Mouse (Mus musculus) ES-Bruce4 (cell line): ENCODE results near the gene Hnf1b. TPM values are rescaled to one million over a fixed set of nuclear protein-coding genes. Genes with fewer than 3 reads are reported as not detected.

Experiments
- H3K27ac ChIP-seq: 2 replicates; pipeline ENCODE4 v1.5.1; 2012; ENCODE audit warnings: low read length, inconsistent platforms; ENCODE audit not compliant: insufficient read depth
- H3K27me3 ChIP-seq: 2 replicates; pipeline ENCODE4 v1.6.1; 2012; ENCODE audit warnings: mild to moderate bottlenecking, low read length, inconsistent platforms; ENCODE audit not compliant: control insufficient read depth, poor library complexity, insufficient read depth, severe bottlenecking
- H3K36me3 ChIP-seq: 2 replicates; pipeline ENCODE4 v1.6.1; 2012; ENCODE audit warnings: inconsistent platforms, mild to moderate bottlenecking, low read length, moderate library complexity; ENCODE audit not compliant: control insufficient read depth, poor library complexity, insufficient read depth, severe bottlenecking
- H3K4me1 ChIP-seq: one replicate; pipeline ENCODE4 v1.8.1; 2011; ENCODE audit warnings: low read length; ENCODE audit not compliant: control insufficient read depth, insufficient read depth
- H3K4me3 ChIP-seq: 2 replicates; pipeline ENCODE4 v1.5.1; 2011; ENCODE audit warnings: low read depth, mild to moderate bottlenecking, low read length
- H3K9ac ChIP-seq: 2 replicates; pipeline ENCODE4 v1.6.1; 2012; ENCODE audit warnings: low read depth, mild to moderate bottlenecking, inconsistent platforms; ENCODE audit not compliant: poor library complexity, severe bottlenecking
- H3K9me3 ChIP-seq: replicated peaks from 2 replicates; pipeline ENCODE4 v1.6.1; 2012; ENCODE audit warnings: mild to moderate bottlenecking, low read length, inconsistent platforms; ENCODE audit not compliant: control insufficient read depth, poor library complexity, insufficient read depth, severe bottlenecking
- CTCF ChIP-seq: IDR thresholded peaks from one replicate; pipeline ENCODE4 v1.8.1; 2011; ENCODE audit warnings: low read depth, low read length
- EP300 ChIP-seq: IDR thresholded peaks from 2 replicates; pipeline ENCODE4 v1.6.1; 2011; ENCODE audit warnings: low read depth, low read length; ENCODE audit not compliant: insufficient read depth
- POLR2A ChIP-seq: IDR thresholded peaks from one replicate; pipeline ENCODE4 v1.8.1; 2011; ENCODE audit warnings: low read length; ENCODE audit not compliant: insufficient read depth
- polyA plus RNA-seq: library from polyadenylated mRNA; stranded (reverse); fragments of >200 nt; gene quantifications from 2 replicates; pipeline ENCODE4 v1.2.4, GENCODE M21; 2011; ENCODE audit warnings: low read depth; ENCODE audit not compliant: missing spikeins, insufficient read depth, insufficient read length

Gene Hnf1b
- polyA plus RNA-seq, 1 experiment, result 0.27 TPM

DNA sequence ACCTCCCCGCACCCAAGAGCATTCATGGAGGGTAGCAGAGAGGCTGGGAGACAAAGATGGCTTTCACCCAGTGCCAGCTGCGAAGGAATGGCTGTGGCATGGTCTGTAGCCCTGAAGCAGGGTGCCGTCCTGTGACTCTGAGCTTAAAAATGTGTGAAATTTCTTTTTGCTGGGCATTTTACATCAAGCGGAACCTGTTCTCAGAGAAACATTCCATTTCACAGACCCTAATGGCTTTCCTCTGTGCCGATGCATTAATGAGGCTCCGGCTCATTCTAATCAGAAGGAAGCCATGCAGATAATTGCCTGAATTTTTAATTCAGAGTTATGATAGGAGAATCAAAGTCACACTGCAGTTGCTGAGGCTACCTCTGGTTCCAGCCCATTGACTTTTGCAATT, 32.8 kb upstream of the Hnf1b start:
- no peaks in the 10 kb centered on the region for H3K36me3 ChIP-seq
- no peak overlapping the region for H3K27ac ChIP-seq
- no peak overlapping the region for H3K4me3 ChIP-seq
- TF ChIP-seq POLR2A, result no peak
- TF ChIP-seq CTCF, result no peak
- no peak for TF ChIP-seq EP300
- no peaks in the 10 kb centered on the region for H3K27me3 ChIP-seq
- no peaks in the 10 kb centered on the region for H3K4me1 ChIP-seq
- no peak overlapping the region for H3K9ac ChIP-seq
- H3K9me3 ChIP-seq, result no peaks in the 10 kb centered on the region

DNA sequence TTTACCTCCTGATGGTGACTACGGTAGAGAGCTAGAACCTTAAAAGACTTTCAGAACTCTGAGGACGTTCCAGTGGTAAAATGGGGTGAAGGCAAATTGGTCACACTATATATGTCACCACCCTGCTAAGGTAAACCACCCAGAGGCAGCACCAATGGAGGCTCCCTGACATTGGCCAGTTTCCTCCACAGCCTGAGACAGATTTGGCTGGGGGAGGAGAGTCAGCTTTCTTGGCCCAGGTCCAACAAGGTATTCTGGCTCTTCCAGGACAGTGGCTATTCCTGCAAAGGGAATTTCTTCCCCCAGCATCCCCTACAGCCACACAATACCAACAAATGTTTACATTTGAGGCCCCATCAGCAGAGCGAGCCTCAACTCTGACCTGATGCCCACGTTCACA, 31.9 kb upstream of the Hnf1b start:
- no peak overlapping the region for H3K27ac ChIP-seq
- H3K36me3 ChIP-seq, result no peaks in the 10 kb centered on the region
- no peaks in the 10 kb centered on the region for H3K27me3 ChIP-seq
- no peaks in the 10 kb centered on the region for H3K4me1 ChIP-seq
- H3K9me3 ChIP-seq, result no peaks in the 10 kb centered on the region
- no peak for TF ChIP-seq EP300
- no peak for TF ChIP-seq CTCF
- no peak for TF ChIP-seq POLR2A
- H3K9ac ChIP-seq, result no peak overlapping the region
- H3K4me3 ChIP-seq, result no peak overlapping the region

DNA sequence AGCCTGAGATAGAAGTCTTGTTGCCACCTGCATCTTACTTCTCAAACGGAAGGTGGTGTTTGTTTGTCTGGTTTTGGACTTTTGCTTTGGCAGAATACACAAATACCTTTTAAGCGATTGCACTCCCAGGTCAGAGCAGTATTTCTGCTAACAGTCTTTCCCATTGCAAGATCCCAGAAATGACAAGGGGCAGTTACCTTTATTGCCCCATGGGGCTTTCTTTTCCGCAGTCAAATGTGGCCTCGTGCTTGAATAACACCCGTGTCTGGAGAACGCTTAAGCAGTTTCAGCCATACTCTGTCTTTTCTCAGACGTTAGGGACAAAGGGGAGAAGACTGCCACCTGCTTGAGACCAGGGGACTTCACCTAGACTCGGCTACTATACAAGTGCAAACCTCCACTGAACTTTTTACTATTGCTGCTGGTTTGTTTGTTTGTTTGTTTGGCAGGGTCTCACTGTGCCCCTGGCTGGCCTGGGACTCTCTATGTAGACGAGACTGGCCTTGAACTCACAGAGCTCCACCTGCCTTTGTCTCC, 31.2 kb upstream of the Hnf1b start:
- Histone ChIP-seq H3K27ac (no peak overlapping the region), H3K27me3 (no peaks in the 10 kb centered on the region), H3K36me3 (no peaks in the 10 kb centered on the region), H3K9ac (no peak overlapping the region), H3K9me3 (no peaks in the 10 kb centered on the region), H3K4me1 (no peaks in the 10 kb centered on the region), H3K4me3 (no peak overlapping the region)
- TF ChIP-seq EP300 (no peak), CTCF (no peak), POLR2A (no peak)

DNA sequence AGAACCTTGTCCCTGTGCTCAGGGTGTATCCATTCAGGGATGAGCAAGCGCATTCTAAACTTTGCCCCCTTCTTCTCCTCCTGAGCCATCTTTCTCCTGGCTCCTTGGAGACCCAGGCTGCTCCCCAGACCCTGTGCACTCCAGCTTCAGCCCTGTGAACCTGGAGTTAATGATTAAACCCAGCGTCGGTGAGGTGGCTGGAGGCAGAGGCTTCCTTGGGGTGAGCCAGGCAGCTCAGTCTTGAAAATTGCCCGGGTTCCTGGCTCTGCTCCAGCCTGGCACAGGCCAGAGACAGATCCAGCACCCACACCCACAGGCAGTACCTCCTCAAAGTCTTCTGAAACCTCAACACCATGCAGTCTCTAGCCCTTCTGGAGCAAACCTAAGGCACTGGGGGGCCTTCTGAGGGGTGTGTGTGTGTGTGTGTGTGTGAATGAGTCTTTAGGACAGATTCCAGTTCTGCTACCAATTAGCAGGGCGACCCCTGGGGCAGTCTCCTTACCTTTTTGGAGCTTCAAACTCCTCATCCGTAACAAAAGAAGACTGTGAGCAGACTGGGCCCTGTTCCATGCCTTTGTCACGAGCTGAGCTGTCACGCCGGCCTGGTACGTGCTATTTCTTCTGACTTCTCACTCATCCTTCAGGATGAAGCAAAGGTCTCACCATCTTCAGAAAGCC, 29.9 kb upstream of the Hnf1b start:
- H3K9ac ChIP-seq, result no peak overlapping the region
- no peaks in the 10 kb centered on the region for H3K4me1 ChIP-seq
- no peaks in the 10 kb centered on the region for H3K27me3 ChIP-seq
- no peak for TF ChIP-seq POLR2A
- TF ChIP-seq CTCF, result no peak
- TF ChIP-seq EP300, result no peak
- no peak overlapping the region for H3K27ac ChIP-seq
- H3K9me3 ChIP-seq, result no peaks in the 10 kb centered on the region
- H3K4me3 ChIP-seq, result no peak overlapping the region
- no peaks in the 10 kb centered on the region for H3K36me3 ChIP-seq

DNA sequence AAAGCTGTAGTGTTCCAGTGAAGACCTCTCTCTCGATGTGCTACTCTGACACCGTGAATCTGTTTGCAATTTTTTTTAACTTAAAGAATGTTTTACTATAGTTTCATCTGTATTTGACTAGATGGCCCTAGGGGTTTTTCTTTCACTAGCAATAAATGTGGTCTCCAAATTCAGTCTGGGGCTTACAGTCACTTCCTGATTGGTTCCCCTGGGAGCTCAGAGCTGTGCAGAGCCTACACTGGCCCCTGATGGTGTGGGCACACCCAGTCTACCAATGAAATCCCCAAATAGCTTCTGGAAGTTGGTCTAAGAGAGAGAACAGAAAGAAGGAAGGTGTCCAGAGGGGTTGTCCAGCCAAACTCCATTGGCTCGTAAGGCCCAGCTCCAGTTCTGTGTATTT, 23.7 kb upstream of the Hnf1b start:
- H3K27ac ChIP-seq, result no peak overlapping the region
- H3K36me3 ChIP-seq, result no peaks in the 10 kb centered on the region
- H3K27me3 ChIP-seq, result no peaks in the 10 kb centered on the region
- H3K9ac ChIP-seq, result no peak overlapping the region
- H3K9me3 ChIP-seq, result no peaks in the 10 kb centered on the region
- H3K4me3 ChIP-seq, result no peak overlapping the region
- no peaks in the 10 kb centered on the region for H3K4me1 ChIP-seq
- TF ChIP-seq CTCF, result no peak
- TF ChIP-seq POLR2A, result no peak
- no peak for TF ChIP-seq EP300

DNA sequence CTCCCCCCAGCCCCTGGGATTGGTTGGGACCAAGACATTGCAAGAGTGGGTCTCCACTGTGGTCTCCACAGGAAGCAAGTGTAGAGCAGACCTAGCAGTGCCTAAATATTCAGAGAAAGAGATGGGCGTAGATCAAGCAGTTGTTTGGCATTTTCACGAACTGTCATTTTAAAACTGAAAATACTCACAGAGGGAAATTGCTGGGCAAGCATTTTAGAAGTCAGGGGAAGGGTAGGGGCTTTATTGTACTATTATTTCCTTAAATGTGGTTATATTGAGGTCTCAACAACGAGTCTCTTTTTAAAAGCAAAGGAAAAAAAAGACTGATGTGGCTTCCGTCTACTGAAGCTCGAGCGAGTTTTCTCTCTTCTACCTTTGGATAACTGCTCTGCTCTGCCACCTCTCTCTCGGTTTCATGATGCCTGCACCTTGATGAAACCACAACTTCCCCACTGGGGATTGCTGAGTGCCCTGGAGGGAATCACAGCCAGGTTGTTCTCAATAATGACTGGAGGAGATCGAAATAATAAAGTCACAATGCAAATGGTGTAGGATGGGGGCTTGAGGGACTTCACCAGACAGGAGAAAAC, 21.2 kb upstream of the Hnf1b start:
- Histone ChIP-seq H3K27ac (no peak overlapping the region), H3K36me3 (no peaks in the 10 kb centered on the region), H3K9ac (no peak overlapping the region), H3K4me3 (no peak overlapping the region), H3K4me1 (no peaks in the 10 kb centered on the region), H3K27me3 (no peaks in the 10 kb centered on the region), H3K9me3 (no peaks in the 10 kb centered on the region)
- TF ChIP-seq CTCF (no peak), EP300 (no peak), POLR2A (no peak)
